Mouse (Mus musculus) myocyte (in vitro differentiated cells): ENCODE measurements around the gene Ncoa4.

ENCODE experiments used
- CEBPB ChIP-seq: IDR thresholded peaks from 2 replicates; pipeline ENCODE4 v1.6.1; 2011; ENCODE audit warnings: mild to moderate bottlenecking, moderate library complexity; ENCODE audit not compliant: poor library complexity, insufficient read depth, severe bottlenecking
- E2F4 ChIP-seq: IDR thresholded peaks from one replicate; pipeline ENCODE4 v1.6.1; 2011; ENCODE audit warnings: mild to moderate bottlenecking, control low read depth, moderate library complexity; ENCODE audit not compliant: insufficient read depth
- MAX ChIP-seq: IDR thresholded peaks from one replicate; pipeline ENCODE4 v1.6.1; 2011; ENCODE audit warnings: low read depth, mild to moderate bottlenecking, control low read depth
- MYOD1 ChIP-seq, 3 experiments: IDR thresholded peaks; one replicate each; pipeline ENCODE4 v1.6.1; 2011; ENCODE audit warnings: control low read depth in 2 of 3, low read depth in 2 of 3, mild to moderate bottlenecking in 2 of 3, moderate library complexity in 1 of 3; ENCODE audit not compliant: insufficient read length in 2 of 3, control insufficient read depth in 1 of 3
- MYOG ChIP-seq, 3 experiments: IDR thresholded peaks; one replicate each; pipeline ENCODE4 v1.6.1; 2011; ENCODE audit warnings: control low read depth in 2 of 3, low read depth in 2 of 3, mild to moderate bottlenecking in 2 of 3; ENCODE audit not compliant: insufficient read length in 2 of 3, control insufficient read depth in 1 of 3, insufficient read depth in 1 of 3
- POLR2A ChIP-seq: IDR thresholded peaks from one replicate; pipeline ENCODE4 v1.6.1; 2011; ENCODE audit warnings: low read depth, mild to moderate bottlenecking, control low read depth, moderate library complexity; ENCODE audit not compliant: insufficient read length
- POLR2AphosphoS2 ChIP-seq: IDR thresholded peaks from one replicate; pipeline ENCODE4 v1.6.1; 2011; ENCODE audit warnings: low read depth, control low read depth; ENCODE audit not compliant: insufficient read length
- TCF12 ChIP-seq: IDR thresholded peaks from one replicate; pipeline ENCODE4 v1.6.1; 2011; ENCODE audit warnings: mild to moderate bottlenecking, control low read depth; ENCODE audit not compliant: poor library complexity, insufficient read depth, severe bottlenecking
- USF1 ChIP-seq: IDR thresholded peaks from one replicate; pipeline ENCODE4 v1.6.1; 2011; ENCODE audit warnings: low read depth, mild to moderate bottlenecking, control low read depth, moderate library complexity

- TF ChIP-seq POLR2A: no peak
- TF ChIP-seq TCF12: no peak
- TF ChIP-seq MYOG (IDR thresholded peaks at IDR 0.05; ENCODE audit: control insufficient read depth in 1 of 3, insufficient read depth in 1 of 3, insufficient read length in 2 of 3, low read depth in 2 of 3): no peak
- TF ChIP-seq E2F4: no peak
- no peak for TF ChIP-seq USF1
- no peak for TF ChIP-seq CEBPB
- no peak for TF ChIP-seq MAX
- TF ChIP-seq MYOD1 (IDR thresholded peaks at IDR 0.05; ENCODE audit: control insufficient read depth in 1 of 3, insufficient read length in 2 of 3, low read depth in 2 of 3): no peak
- no peak for TF ChIP-seq POLR2AphosphoS2
These were observed 6.4 kb downstream of the Ncoa4 start for GRCm38 (mm10) chr14:32166062-32166441.
